Mouse (Mus musculus) adipocyte (in vitro differentiated cells): ENCODE measurements around the gene Washc4.

Source experiments
- DNase-seq: peaks from one replicate; pipeline ENCODE4 v3.0.0-alpha.2; 2016; ENCODE audit warnings: low spot score

The Washc4 gene

DNA sequence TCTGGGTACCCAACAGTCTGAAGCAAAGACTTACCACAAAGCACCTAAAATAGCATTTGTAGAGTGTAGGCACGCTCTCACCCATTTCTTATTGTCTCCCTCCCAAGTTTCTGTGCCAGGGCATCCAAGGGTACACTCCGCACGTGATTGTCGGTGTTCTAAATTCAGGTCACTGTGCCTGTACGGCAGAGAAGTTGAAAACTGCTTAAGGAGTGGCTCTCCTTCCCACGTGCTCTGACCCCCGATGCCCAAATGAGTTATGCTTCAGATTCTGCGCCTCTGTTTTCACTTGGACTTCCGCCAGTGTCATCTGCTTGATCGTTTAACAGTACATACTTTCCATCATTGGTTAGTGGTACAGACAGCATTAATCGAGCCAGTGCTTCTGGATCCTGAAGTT lies 57.1 kb downstream of the Washc4 start:
- DNase-seq, result no peak

DNA sequence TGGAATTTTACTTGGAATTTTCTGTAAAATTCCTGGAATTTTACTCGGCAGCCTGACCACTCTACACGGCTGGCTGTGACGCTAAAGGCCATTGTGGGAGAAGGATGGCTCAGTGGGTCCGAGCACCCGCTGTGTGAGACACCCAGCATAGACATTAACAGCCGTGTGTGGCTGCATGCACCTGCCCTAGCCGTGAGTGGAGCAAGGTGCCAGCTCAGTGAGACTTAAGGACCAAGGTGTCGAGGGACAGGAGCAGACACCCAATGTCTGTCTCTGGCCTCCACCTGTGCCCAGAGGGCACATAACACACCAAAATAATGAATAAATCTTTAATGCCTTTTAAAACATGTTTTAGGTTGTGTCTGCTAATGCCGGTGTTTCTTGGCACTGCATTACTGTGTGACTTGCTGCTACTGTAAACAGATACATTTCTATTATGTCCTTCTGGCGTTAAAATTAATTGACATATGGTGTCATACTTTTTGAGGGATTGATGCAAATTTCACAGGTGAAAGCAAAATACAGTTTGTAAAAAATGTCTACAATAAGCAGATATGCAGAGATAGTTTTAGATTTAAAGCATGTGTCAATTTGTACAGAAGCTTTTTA lies 60.5 kb downstream of the Washc4 start:
- DNase-seq, result no peak

- no peak for DNase-seq
Measured at GRCm38 (mm10) chr10:83605637-83606183, 62.2 kb downstream of the Washc4 start.

DNA sequence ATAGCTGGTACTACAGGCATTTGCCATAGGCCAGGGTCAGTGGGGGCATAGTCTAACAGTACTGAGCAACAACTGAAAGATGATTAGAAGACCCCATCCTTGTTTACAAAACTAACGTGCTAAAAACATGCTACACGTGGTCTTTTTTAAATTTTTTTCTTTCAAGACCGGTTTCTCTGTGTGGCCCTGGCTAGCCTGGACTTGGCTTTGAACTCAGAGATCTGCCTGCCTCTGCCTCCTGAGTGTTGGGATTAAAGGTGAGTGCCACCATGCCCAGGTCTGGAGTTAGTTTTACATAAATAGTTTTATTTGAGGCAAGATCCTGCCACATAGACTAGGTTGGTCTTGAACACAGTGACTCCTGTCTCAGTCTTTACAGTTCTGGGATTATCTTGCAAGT lies 63.6 kb downstream of the Washc4 start:
- no peak for DNase-seq

- DNase-seq, result no peak
Measured at GRCm38 (mm10) chr10:83608596-83608995, 65.0 kb downstream of the Washc4 start.

GRCm38 (mm10) chr10:83610518-83610917 lies 67.0 kb downstream of the Washc4 start:
- no peak for DNase-seq

GRCm38 (mm10) chr10:83611863-83612262 lies 68.3 kb downstream of the Washc4 start:
- DNase-seq, result no peak

DNA sequence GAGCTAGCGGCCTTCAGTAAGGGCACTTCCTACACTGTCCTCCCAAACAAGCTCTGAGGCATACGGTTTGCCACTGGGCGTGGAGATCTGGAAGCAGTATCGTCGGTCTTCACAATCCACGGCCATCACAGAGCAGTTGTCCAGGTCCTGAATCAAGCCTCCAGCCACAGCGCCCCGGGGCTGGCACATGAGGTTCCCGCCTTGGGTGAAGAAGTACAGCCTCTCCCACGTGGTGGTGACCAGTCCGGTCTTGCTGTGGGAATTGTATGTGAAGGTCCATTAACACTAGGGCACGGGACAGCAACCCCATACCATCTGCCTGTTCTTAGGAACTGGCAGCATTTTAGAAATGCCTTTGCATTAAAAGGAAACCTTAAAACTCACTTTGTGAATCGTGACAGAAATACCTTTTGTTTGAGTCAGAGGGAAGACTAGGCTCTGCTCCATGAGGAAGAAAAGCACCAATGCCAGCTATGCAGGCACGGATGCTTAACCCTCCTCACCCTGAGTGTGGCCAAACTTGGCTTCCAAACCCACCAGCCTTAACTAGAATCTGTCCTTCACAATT lies 69.2 kb downstream of the Washc4 start:
- no peak for DNase-seq

GRCm38 (mm10) chr10:83617366-83617765 lies 73.8 kb downstream of the Washc4 start:
- DNase-seq, result peak; percentile 26

DNA sequence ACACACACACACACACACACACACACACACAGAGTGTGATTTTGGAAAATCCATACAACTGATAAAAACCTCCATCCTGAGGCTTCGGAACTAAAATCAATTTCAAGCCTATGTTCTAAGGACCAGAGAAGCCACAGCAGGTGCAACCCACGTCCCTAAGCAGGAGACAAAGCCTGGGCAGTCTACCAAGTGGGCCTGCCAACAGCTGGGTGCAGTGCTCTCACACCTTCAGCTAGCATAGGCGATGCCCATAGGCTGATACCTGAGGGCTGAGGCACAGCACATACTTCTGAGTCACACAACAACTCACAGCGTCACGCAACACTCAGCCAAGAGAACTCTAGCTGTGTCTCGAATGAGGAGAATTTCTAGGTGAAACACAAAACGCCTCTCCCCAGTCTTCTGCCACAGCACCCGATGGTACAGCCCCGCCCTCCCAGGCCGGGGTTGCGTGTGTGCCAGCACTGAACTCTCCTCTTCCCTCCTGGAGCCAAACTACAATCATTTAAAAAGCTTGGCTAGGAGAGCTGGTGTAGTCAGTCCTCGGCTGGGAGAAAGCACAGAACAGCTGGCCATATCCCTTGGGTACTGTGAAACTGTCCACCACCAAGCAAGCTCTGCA lies 75.4 kb downstream of the Washc4 start:
- no peak for DNase-seq

DNA sequence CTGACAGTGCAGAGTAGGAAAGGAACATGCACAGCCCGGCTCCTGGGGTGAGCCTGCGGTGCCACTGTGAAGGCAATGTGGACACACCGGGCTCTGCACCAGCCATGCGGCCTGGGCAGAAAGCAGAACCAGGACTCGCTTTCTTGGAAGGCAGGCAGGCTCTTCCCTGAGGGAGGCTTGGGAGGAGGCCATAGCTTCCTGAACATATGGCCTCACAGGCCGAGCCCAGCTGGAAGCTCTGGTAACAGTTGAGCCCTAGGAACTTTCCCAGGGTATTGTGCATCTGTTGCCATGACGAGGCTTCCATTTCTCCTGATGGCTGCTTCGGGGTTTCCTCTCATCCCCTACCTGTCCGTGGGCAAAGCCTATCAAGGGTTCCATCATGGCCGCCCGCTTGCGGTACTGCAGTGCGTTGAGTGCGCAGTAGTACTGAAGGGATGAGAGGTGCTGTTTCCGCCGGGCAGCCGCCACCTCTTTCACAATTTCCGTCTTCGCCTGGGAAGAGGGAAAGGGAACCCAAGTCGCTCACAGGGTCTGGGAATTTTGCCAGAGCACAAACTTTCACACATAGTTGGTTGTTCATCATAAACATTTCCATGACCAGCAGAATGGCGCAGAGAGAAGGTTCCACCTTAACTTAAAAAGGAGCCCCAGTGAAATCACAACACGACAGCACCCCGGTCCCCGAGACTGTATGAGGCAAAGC lies 77.0 kb downstream of the Washc4 start:
- DNase-seq, result no peak

DNA sequence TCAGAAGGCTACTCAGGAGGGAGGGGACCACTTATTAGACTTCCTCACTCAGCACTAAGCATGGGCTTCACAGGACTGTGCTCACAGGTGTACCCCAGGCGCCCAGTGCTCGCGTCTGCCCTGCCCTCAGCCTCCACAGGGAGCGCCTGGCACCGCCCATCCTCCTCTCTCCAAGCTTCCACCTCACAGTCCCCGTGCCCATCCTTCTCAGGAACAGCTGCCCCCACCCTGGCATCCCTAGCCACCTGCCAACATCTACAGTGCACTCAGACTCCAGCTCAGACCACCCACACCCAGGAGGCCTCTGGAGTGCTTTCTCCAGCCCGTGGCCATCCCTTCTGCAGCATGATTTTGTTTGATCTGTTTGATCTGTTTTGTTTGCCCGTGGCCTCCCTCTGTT lies 80.5 kb downstream of the Washc4 start:
- DNase-seq, result no peak

GRCm38 (mm10) chr10:83624841-83625240 lies 81.3 kb downstream of the Washc4 start:
- no peak for DNase-seq

DNA sequence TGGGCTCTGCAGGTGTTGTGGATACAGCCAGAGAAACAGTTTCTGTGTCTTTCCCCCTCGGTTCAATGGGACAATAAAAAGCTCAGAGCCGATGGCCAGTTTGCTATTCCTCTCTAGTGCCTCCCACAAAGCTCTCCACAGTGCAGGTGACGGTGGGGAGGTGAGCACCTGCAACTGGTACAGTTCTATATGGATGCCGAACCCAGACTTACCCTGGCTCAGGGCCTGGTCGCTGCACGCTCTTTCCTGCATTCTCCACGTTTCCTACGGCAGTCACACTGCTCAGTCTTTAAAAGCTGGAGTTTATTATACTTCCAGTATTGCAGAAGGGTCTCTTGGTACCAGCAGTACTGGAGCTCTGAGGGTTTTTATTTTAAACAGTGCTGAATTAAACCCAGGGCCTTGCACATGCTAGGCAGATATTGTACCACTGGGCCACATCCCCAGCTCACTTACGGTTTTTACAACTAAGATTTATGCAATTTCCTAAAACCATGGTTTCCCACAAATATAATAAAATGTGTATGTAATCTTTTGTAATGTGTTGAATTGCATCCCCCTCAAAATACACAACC lies 83.6 kb downstream of the Washc4 start:
- no peak for DNase-seq

- DNase-seq, result no peak
Measured at GRCm38 (mm10) chr10:83628241-83628640, 84.7 kb downstream of the Washc4 start.

DNA sequence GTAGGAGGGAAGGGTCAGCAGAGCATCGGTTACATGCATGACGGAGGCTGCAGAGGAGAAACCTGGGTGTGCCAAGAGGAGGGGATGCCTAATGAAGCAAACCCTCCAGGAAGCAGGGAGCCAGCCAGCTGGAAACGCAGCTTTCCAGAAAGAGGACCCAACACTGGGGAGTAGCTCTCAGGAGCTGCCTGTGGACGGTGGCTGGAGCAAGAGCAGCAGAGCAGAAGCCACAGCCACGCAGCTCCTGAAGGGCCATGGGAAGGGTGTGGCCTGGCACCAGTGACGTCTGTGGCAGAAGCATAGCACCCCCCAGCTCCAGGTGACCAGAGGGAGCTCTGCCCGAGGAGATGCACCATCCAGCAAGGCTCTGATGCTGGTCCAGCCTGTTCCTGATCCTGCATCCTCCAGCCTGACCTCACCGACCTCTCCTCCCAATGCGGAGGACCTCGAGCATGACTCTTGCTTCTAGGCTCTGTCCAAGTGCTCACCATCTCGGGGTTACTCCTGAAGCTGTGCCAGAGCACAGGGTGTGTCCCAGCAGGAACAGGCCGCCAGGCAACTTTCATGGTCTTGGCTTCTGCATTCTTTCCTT lies 85.7 kb downstream of the Washc4 start:
- DNase-seq, result no peak

- no peak for DNase-seq
Measured at GRCm38 (mm10) chr10:83629878-83630277, 86.3 kb downstream of the Washc4 start.

DNA sequence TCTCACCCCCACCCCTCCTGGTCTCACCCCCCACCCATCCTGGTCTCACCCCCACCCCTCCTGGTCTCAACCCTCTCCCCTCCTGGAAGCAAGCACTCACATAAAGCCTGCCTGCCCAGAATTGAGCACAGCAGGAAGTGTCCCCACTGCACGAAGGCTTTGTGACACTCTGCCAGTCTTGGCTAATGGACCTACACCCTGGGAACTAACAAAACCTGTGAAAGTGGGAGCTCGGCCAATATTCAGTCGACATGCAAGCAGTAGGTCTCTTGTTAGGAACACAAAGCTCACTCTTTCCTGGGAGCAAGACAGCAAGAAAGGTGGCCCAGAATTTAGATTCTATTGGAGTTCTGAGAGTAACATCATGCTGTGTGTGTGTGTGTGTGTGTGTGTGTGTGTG lies 87.3 kb downstream of the Washc4 start:
- DNase-seq, result peak; percentile 38

DNA sequence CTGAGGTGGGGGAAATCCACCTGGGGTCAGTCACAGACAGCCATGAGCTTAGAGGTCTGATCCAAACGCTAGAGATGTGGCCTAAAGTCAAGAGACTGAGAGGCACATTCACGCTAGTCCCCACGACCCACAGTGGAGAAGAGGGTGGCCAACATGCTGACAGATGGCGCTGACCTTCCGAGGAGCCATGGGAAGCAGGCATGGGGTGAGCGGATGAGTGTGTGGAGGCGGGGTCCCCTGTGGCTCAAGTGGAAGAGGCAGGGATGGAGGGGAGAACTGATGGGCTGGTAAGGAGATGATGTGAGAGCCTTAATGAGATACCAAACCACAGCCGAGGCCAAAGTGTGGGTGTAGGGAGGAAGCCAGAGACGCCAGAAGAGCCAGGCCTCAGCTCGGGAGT lies 88.2 kb downstream of the Washc4 start:
- DNase-seq, result no peak

DNA sequence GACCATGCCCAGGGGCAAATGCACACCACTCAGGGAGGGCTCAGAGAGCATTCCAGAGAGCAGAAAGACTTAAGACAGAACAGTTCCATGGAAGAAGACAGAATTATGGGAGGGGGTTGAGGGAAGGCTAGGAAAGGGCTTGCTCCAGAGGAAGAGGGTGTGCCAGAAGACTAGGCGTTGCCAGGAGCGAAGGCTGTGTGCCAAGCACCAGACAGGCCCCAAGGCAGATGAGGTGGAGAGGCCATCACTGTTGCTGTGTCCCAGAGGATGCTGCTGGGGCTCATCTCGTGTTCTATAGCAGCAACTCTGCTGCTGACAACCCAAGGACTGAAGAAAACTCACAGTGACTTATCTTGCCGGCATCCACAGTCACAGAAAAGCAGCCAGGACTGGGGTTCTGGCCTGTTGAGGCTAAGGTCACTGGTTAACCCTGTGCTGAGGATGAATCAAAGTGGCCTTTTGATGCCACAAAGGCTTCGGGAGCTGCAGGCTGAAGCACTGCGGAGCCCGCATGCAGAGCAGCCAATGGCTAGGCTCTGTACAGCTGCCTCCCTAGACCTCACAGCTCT lies 89.3 kb downstream of the Washc4 start:
- DNase-seq, result no peak

- peak; percentile 46 for DNase-seq
Measured at GRCm38 (mm10) chr10:83634461-83634860, 90.9 kb downstream of the Washc4 start.

- no peak for DNase-seq
Measured at GRCm38 (mm10) chr10:83636191-83636590, 92.6 kb downstream of the Washc4 start.
